Mouse (Mus musculus): ENCODE measurements around the gene Nup50.

The Nup50 gene

DNA sequence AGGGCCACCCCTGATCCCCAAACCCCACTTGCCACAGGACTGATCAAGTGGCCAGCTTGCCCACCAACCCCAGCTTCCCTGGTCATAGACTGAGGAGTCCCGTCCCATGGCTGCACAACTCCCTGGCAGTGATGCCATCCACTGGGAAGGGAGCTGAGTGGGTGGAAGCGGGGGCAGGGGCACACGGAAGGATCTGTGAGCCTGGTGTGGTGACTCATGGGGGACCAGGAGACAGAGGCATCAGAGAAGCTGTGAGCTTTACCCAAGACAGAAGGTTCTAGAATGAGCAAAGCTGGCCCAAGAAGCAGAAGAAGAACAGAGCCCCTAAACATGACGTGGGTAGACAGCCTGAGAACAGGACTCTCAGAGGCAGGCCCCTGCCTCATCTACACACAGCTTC is 26.8 kb downstream of the Nup50 start:
- in situ Hi-C loops (cut with MseI, MboI), result no loop called here

DNA sequence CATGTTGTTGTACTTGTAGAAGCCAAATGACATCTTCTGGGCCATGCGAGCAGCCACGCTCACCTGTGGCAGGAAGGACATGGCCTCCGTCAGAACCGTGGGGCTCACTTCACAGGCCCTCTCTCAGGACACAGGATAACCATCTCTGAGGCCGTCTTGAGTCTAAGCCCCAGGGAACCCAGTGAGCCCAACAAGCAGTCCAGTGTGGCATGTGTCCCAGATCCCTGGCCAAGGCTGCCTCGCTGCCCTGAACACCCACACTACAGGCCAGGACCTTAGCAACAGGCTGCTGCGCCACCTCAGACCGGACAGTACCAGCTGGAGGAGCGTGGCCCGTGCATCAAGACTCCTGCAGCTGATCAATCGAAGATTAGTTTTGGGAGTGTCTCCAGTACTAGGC is 30.0 kb downstream of the Nup50 start:
- in situ Hi-C loops (cut with MseI, MboI), result no loop called here

GRCm38 (mm10) chr15:84957851-84958250 is 34.6 kb downstream of the Nup50 start:
- in situ Hi-C loops (cut with MseI, MboI), result no loop called here

GRCm38 (mm10) chr15:84958331-84958730 is 35.1 kb downstream of the Nup50 start:
- in situ Hi-C loops (cut with MseI, MboI), result no loop called here

DNA sequence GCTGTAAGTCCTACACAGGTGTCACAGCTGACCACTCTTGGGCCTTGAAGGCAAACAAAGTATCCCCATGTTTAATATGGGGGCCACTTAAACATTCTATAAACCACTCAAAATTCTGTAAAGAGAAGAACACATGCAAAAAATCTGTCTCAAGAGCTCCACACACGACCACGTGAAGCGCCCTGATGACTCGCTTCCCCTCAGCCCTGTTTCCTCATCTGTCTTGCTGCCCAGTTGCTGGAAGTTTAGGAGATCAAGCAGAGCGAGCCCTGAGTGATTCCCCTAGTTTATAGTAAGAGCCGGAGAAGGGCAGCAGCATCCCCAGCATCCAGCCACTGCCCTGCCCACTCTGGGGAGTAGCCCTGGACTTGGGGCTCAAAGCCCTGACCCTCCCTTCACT is 36.7 kb downstream of the Nup50 start:
- in situ Hi-C loops (cut with MseI, MboI), result no loop called here

GRCm38 (mm10) chr15:84960692-84961091 is 37.5 kb downstream of the Nup50 start:
- in situ Hi-C loops (cut with MseI, MboI), result no loop called here

DNA sequence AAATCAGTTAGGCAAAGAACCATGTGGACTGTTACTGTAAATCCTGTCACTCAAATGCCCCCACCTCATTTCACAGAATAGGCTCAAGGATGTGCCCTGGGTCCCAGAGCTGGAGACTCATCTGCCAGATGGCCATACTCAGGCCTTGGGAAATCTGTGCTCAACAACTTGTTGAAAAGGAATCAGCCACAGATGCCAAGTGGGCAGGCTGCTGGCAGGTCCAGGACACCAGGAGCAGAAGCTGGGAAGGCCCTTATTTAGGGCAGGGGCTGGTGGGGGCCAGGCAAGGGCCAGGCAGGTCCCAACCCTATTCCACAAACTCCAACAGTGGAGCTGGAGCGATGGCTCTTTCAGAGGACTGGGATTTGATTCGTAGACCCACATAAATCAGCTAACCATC is 39.3 kb downstream of the Nup50 start:
- in situ Hi-C loops (cut with MseI, MboI), result no loop called here

- in situ Hi-C loops (cut with MseI, MboI), result no loop called here
Observed at GRCm38 (mm10) chr15:84964771-84965170, 41.6 kb downstream of the Nup50 start.

GRCm38 (mm10) chr15:84965575-84966360 is 42.6 kb downstream of the Nup50 start:
- in situ Hi-C loops (cut with MseI, MboI), result no loop called here

GRCm38 (mm10) chr15:84968534-84968933 is 45.3 kb downstream of the Nup50 start:
- in situ Hi-C loops (cut with MseI, MboI), result no loop called here

DNA sequence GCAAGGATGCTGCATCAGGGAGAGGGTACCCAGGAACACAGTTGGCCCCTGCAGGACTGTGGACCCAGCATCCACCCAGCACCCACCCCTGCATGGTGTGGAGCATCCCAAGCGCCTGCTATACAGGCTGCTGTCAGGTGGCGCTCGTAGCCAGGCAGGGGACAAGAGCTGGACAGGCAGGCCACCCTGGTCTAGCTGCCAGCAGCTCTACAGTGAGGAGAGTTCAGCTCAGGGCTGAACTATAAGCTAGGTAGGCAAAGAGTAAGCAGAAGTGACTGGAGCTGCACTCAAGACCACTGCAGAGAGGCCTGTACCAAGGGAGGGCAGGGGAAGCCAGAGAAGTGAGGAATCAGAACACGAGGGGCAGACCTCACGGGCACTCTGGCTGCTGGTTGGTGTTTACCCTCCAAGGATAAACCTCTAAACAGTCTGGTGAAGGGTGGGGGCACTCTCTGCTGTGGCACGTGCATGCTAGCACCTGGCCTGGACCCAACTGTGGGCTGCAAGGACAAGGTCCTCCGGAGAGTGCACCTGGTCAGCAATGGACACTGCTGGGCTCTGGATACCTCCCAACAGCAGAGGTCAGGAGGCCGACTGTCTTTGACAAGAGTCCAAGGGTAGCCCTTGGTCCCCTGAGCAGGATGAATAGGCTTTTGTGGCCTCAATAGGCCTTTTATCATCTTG is 49.8 kb downstream of the Nup50 start:
- in situ Hi-C loops (cut with MseI, MboI), result no loop called here

GRCm38 (mm10) chr15:84973544-84973871 is 50.3 kb downstream of the Nup50 start:
- in situ Hi-C loops (cut with MseI, MboI), result no loop called here

DNA sequence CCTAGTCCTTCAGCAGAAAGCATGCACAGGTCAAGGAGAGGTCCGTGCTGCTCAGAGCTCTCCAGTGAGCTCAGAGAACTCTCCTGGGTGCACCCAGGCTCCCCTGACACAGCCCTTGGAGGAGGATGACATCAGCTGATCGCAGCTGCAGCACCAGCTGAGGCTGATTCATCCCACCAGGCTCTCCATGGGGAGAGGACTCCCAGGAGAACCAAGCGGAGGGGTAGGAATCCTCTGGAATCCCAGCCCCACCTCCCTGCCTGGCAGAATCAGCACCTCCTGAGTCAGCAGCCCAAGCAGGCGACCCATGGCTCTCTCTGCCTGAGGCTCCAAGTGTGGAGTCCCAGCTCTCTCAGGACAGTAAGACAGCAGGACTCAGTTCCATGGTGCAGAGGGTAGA is 52.5 kb downstream of the Nup50 start:
- in situ Hi-C loops (cut with MseI, MboI), result no loop called here

GRCm38 (mm10) chr15:84981609-84982313 is 58.5 kb downstream of the Nup50 start:
- in situ Hi-C loops (cut with MseI, MboI), result no loop called here

DNA sequence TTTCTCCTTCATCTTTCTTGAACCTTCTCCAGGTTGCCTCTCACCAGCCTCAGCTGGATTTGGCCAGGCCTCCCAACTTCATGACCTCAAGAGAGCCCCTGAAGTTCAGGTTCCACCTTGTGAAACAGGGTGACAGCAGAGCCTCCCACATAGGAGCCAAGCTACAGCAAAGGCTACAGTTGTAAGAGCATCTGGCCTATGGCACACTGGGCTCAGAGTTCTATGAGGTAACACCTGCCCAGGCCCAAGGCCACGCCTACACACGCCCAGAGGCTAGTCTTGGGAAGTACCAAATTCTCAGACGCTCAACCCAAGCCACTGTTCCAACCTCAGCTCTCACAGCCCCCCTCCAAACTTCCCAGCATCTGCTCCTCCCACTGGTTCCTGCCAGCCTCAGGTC is 59.7 kb downstream of the Nup50 start:
- in situ Hi-C loops (cut with MseI, MboI), result no loop called here

GRCm38 (mm10) chr15:84983721-84984120 is 60.5 kb downstream of the Nup50 start:
- in situ Hi-C loops (cut with MseI, MboI), result no loop called here

DNA sequence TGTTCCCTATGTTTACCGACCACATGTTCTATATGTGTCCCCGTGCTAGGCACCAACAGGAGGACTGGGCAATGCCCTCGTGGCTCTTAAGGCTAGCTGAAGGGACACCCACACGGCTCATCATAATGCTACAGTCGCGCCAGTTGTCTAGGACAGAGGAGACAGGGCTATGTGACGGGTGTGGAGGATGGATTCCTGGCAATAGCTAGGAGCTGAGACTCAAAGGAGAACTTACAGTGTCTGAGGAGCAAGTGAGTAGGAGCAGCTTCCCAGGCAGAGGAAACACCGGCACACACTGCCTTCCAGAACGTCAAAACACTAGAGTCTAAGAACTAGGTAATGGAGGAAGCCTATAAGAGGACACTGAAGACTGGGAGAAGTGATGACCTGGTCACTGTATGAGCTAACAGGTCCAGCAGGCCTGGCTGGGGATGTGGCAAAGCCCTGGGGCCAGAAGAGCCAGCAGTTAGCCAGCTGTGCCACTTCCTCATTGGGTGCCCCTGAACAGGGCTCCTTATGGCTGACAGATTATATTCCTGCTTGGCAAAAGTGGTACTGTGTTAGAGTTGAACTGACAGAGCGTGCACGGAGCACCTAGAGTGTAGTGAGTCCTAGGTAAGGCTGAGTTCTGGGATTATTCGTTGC is 62.4 kb downstream of the Nup50 start:
- in situ Hi-C loops (cut with MseI, MboI), result no loop called here

DNA sequence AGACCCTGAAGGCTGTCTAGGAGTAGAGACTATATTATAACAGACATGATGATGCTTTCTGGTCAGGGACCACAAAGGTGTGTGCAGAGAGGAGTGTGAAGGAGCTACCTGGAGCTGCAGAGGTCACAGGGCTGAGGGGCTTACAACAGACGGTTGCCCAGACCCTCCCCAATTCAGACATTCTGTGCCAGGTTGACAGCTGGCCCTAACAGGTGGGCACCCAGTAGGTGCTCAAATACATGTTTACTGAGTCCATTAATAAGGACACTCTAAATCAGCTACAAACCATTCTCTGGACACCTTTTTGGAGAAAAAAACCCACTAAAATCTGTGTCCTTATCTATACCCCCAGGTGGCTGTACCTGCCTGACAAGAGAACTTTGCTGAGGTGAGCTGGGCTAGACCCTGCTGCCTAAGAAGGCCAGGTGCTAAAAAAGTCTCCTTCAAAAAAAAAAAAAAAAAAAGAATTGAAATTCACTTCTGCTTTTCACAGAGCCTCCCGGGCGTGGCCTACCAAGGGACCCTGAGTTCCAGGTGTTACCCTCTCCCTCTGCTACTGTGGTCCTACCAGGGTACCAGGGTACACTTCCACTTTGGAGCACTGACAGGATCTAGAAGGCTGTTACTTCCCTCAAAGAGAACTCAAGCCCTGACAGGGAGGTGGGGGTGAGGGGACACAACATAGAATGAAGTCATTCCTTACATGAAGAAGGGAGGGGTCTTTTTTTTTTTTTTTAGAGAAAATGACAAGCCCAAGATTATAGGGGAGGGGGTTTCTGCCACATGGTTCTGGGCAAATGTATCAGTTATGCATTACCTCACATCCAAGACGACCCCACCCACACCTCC is 63.2 kb downstream of the Nup50 start:
- in situ Hi-C loops (cut with MseI, MboI), result no loop called here

GRCm38 (mm10) chr15:84987020-84987815 is 64.0 kb downstream of the Nup50 start:
- in situ Hi-C loops (cut with MseI, MboI), result no loop called here
